Mouse (Mus musculus) G1E (cell line): ENCODE data around the gene Nepn. TPM values are rescaled to one million over a fixed set of nuclear protein-coding genes. Genes with fewer than 3 reads are reported as not detected.
"Not testable (repeated sequence)": the region's sequence is repeated elsewhere in the genome, so short reads cannot be mapped to it uniquely, and the experiment has no call there.

Experiments used
- ATAC-seq: 2 replicates; pipeline ENCODE4 v1.8.0; 2016; ENCODE audit warnings: mild to moderate bottlenecking; ENCODE audit not compliant: insufficient number of reproducible peaks, poor library complexity, low FRiP score, severe bottlenecking; ENCODE audit errors: extremely low read depth
- DNase-seq: peaks from one replicate; pipeline ENCODE4 v3.0.0; 2012; ENCODE audit warnings: low spot score
- H3K27me3 ChIP-seq: 2 replicates; pipeline ENCODE4 v1.6.1; 2012; ENCODE audit warnings: mild to moderate bottlenecking, low read length, inconsistent platforms; ENCODE audit not compliant: insufficient read depth
- H3K36me3 ChIP-seq: replicated peaks from 2 replicates; pipeline ENCODE3; 2012; ENCODE audit warnings: mild to moderate bottlenecking, inconsistent platforms
- H3K4me1 ChIP-seq: 2 replicates; pipeline ENCODE4 v1.6.1; 2012; ENCODE audit warnings: low read depth, low read length, inconsistent platforms, mixed read lengths; ENCODE audit not compliant: insufficient read depth
- H3K4me3 ChIP-seq: 2 replicates; pipeline ENCODE4 v1.5.1; 2012; ENCODE audit warnings: low read depth, mild to moderate bottlenecking, inconsistent platforms, low read length, moderate library complexity, mixed read lengths
- H3K9me3 ChIP-seq: replicated peaks from 2 replicates; pipeline ENCODE4 v1.6.1; 2012; ENCODE audit warnings: inconsistent platforms
- CTCF ChIP-seq: IDR thresholded peaks from 2 replicates; pipeline ENCODE4 v1.5.1; 2012; ENCODE audit warnings: low read depth, low read length, inconsistent platforms, mixed read lengths
- GATA1 ChIP-seq: IDR thresholded peaks from 2 replicates; pipeline ENCODE4 v1.6.1; 2012; ENCODE audit warnings: borderline replicate concordance, low read length, inconsistent platforms, mixed read lengths
- GATA2 ChIP-seq: IDR thresholded peaks from 2 replicates; pipeline ENCODE4 v1.6.1; 2012; ENCODE audit warnings: low read depth, low read length, inconsistent platforms, borderline replicate concordance
- POLR2AphosphoS5 ChIP-seq: IDR thresholded peaks from 2 replicates; pipeline ENCODE4 v1.6.1; 2012; ENCODE audit warnings: low read depth, low read length, inconsistent platforms; ENCODE audit not compliant: insufficient replicate concordance
- TAL1 ChIP-seq: conservative IDR thresholded peaks from 2 replicates; pipeline ENCODE4 v1.6.1; 2012; ENCODE audit warnings: low read depth, low read length, inconsistent platforms, mixed read lengths
- polyA plus RNA-seq: library from polyadenylated mRNA; stranded (reverse); fragments of >175 nt; gene quantifications from 2 replicates; pipeline ENCODE4 v1.2.3, GENCODE M21; 2012
- total RNA-seq, 2 experiments: library from RNA; stranded (forward) in 1 of 2; stranded (reverse) in 1 of 2; fragments of 200-1000 nt in 1 of 2; fragments of >200 nt in 1 of 2; fragmentation: Nextera tagmentation in 1 of 2; gene quantifications; 2 replicates each; pipeline ENCODE4 v1.2.3; 2014 to 2017

Gene Nepn
- total RNA-seq (2014; fragmentation: Nextera tagmentation) (not detected in 2 replicates), total RNA-seq (2017) (not detected in 2 replicates), polyA plus RNA-seq (not detected in 2 replicates)

- no peaks in the 10 kb centered on the region for H3K27me3 ChIP-seq
- no peak within 1 kb of the TSS for H3K4me3 ChIP-seq
- no peaks in the 10 kb centered on the region for H3K9me3 ChIP-seq
- DNase-seq (no peak), ATAC-seq (no peak)
- no peak for TF ChIP-seq CTCF
- TF ChIP-seq GATA2 = no peak
- TF ChIP-seq GATA1 = no peak
- no peak for TF ChIP-seq POLR2AphosphoS5
- TF ChIP-seq TAL1 = no peak
- no peaks in the 10 kb centered on the region for H3K4me1 ChIP-seq
- H3K36me3 ChIP-seq = no peaks in the 10 kb centered on the region
These were observed at the start of gene Nepn for GRCm38 (mm10) chr10:52388922-52389430. Gene Nepn, plus strand, starts transcription at chr10:52388972.

DNA sequence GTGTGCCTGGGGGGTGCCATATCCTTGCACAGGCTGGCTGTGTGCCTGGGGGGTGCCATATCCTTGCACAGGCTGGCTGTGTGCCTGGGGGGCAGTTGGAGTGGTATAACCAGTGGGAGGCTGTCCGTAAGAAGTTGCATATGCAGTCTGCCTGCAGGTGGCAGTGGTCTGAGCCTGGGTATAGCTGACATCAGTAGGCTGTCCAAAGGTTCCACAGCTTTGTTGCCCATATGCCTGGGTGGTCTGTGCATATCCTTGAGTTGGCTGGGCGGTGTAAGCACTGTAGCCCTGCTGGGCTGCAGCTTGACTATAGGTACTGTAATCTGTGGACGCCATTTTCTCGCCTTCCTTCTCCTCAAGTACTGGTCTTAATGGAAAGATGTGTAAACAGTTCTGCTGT, 45.4 kb upstream of the Nepn start:
- not testable (repeated sequence) for ATAC-seq, H3K27me3 ChIP-seq, DNase-seq, H3K4me1 ChIP-seq, H3K9me3 ChIP-seq, H3K4me3 ChIP-seq
- peaks cover 49% of the 10 kb centered on the region for H3K36me3 ChIP-seq

DNA sequence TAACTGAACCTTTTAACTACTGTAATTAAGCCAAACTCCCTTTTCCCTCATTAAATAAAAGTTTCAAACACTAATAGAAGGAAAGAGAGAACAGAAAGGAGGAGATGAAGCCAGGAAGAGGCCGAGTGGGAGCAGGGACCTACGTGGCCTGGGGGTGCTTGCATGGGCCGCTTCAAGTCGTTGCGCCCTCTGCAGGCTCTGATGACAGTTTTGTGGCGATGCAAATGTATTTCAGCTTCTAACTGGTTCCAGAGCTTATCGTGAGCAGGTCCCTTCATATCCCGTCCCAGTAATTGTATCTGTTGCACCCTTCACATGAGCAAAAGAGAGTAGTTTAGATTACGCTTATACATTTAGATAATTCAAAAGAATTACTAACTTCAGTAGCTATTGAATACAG, 35.6 kb upstream of the Nepn start:
- H3K9me3 ChIP-seq = no peaks in the 10 kb centered on the region
- H3K4me3 ChIP-seq = no peak overlapping the region
- DNase-seq = no peak
- H3K27me3 ChIP-seq = no peaks in the 10 kb centered on the region
- no peak for ATAC-seq
- H3K36me3 ChIP-seq = peaks cover 39% of the 10 kb centered on the region
- TF ChIP-seq GATA2 (no peak), TAL1 (no peak)
- H3K4me1 ChIP-seq = no peaks in the 10 kb centered on the region

DNA sequence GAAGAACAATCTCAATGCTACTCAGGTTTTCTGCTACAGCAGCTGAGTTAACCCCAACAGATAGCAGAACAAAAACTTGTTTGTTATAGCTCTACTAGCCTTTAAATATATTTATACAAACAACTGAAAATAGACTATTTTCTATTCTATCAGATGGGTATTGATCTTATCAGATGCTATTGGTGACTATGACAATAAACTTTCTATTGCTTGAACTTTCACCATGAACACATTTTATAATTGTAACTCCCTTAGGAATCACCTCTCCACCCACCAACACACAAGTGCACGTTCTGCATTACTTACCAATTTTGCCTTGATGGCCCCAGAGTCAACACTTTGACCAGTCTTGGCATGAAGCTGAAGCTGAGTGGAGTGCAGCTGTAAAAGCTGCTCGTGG, 30.3 kb upstream of the Nepn start, which contains the start of gene Gm26741:
Gene Gm26741 (plus strand): TSS at position 301 of the 400 bp plus-strand sequence.
- H3K4me3 ChIP-seq = no peak within 1 kb of the TSS
- H3K27me3 ChIP-seq = no peaks in the 10 kb centered on the region
- DNase-seq = no peak
- ATAC-seq = no peak
- TF ChIP-seq TAL1 (no peak), GATA2 (no peak), POLR2AphosphoS5 (no peak), GATA1 (no peak), CTCF (no peak)
- H3K9me3 ChIP-seq = no peaks in the 10 kb centered on the region
- H3K4me1 ChIP-seq = no peaks in the 10 kb centered on the region
- peaks cover 29% of the 10 kb centered on the region for H3K36me3 ChIP-seq

DNA sequence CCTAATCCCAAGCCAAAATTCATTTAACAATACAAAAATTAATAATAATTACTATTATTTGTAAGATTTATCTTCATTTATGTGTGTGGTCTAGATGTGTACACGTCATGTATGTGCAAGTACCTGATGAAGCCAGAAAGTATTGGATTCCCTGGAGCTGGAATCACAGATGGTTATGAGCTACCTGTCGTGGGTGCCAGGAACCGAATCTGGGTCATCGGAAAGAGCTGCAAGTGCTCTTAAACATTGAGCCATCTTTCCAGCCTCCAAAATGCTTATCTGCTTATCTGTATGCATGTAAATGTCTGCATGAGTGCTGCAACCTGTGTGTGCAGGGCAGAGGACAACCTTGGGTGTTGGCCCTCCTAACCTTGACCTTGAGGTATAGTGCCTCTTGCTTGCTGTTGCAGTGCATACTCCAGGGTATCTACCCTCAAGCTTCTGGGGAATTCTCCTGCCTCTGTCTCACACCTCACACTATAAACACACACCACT, 28.5 kb upstream of the Nepn start:
- Histone ChIP-seq H3K27me3 (no peaks in the 10 kb centered on the region), H3K9me3 (no peaks in the 10 kb centered on the region), H3K36me3 (peaks cover 25% of the 10 kb centered on the region), H3K4me3 (no peak overlapping the region), H3K4me1 (no peaks in the 10 kb centered on the region)
- TF ChIP-seq CTCF (no peak), TAL1 (no peak), GATA1 (no peak), POLR2AphosphoS5 (no peak), GATA2 (no peak)
- no peak for ATAC-seq
- no peak for DNase-seq

DNA sequence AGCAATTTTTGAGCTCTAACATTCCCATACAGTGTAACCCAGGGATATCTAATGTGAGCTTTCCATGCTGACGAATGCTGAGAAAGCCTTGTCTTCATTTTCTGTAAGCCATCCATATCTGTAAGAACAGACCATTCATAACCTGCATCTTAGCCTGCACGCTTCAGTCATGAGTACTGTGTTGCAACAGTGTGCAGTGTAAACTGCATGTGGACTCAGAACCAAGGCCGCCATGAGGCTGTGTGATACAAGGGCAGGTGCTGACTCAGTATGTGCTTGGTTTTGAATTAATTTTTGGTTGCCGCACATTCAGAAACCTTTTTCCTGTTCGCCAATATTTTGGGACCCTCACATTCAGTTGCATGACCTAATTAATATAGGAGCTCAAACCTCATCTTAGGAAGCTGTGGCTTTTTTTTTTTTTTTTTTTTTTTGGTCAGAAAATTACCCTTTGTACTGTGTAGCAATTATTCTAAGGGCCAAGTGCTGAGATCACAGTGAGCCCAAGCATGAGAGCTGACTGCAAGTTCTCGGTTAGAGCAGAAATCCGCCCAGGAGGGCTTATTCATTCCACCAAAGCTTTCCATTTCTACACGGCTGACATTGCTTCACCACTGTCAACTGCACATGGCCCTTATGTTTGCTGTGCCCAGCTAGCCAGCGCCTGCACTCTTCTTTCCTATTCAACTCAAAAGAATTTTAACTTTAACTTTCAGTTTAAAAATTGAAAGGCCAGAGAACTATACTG, 27.7 kb upstream of the Nepn start:
- Histone ChIP-seq H3K27me3 (no peaks in the 10 kb centered on the region), H3K4me1 (no peaks in the 10 kb centered on the region), H3K9me3 (no peaks in the 10 kb centered on the region), H3K36me3 (peaks cover 20% of the 10 kb centered on the region), H3K4me3 (no peak overlapping the region)
- ATAC-seq = no peak
- TF ChIP-seq GATA1 (no peak), CTCF (no peak), GATA2 (no peak), TAL1 (no peak), POLR2AphosphoS5 (no peak)
- no peak for DNase-seq

- Histone ChIP-seq H3K4me1 (no peaks in the 10 kb centered on the region), H3K4me3 (no peak overlapping the region), H3K36me3 (peaks cover 4% of the 10 kb centered on the region), H3K27me3 (no peaks in the 10 kb centered on the region), H3K9me3 (no peaks in the 10 kb centered on the region)
- TF ChIP-seq GATA1 (no peak), CTCF (no peak), TAL1 (no peak), POLR2AphosphoS5 (no peak), GATA2 (no peak)
- no peak for DNase-seq
- no peak for ATAC-seq
These were observed 20.4 kb upstream of the Nepn start for GRCm38 (mm10) chr10:52368376-52368775.
